Mouse (Mus musculus) cortical plate, adult 2 months (tissue): ENCODE data around the gene Gm4177.
"Not testable (repeated sequence)": the region's sequence is repeated elsewhere in the genome, so short reads cannot be mapped to it uniquely, and the experiment has no call there.

Experiments used
- CTCF ChIP-seq: fragments of 200-500 bp; IDR thresholded peaks from 2 replicates; pipeline ENCODE4 v1.5.1; 2011; ENCODE audit warnings: mild to moderate bottlenecking, control low read depth, low read length; ENCODE audit not compliant: insufficient read depth; ENCODE audit errors: extremely low read depth
- POLR2A ChIP-seq: fragments of 200-500 bp; IDR thresholded peaks from 2 replicates; pipeline ENCODE4 v1.6.1; 2011; ENCODE audit warnings: mild to moderate bottlenecking, low read length, control low read depth; ENCODE audit not compliant: insufficient read depth; ENCODE audit errors: extremely low read depth

- not testable (repeated sequence) for TF ChIP-seq POLR2A, CTCF
Observed at GRCm38 (mm10) chr7:21796628-21797027, at the start of gene Gm4177.
